Mouse (Mus musculus) erythroblast, embryonic 14.5 days (primary cell): Measurements from ENCODE around the gene Dnm3.

ENCODE experiments used
- GATA1 ChIP-seq: IDR thresholded peaks from 2 replicates; pipeline ENCODE4 v1.6.1; 2012; ENCODE audit warnings: low read length, inconsistent platforms, mixed read lengths
- TAL1 ChIP-seq: IDR thresholded peaks from 3 replicates; pipeline ENCODE4 v1.6.1; 2012; ENCODE audit warnings: low read length, inconsistent platforms, mixed read lengths

- TF ChIP-seq GATA1 = no peak
- no peak for TF ChIP-seq TAL1
Measured at GRCm38 (mm10) chr1:162506516-162506915, 28.7 kb upstream of the Dnm3 start.
